Mouse (Mus musculus) left cerebral cortex, postnatal 36 days (tissue): ENCODE results near the gene Nme2. TPM values are rescaled to one million over a fixed set of nuclear protein-coding genes. Genes with fewer than 3 reads are reported as not detected.

Experiments used
- DNase-seq, 2 experiments: peaks; one replicate each; pipeline ENCODE4 v3.0.0; 2021 to 2022; ENCODE audit warnings: low spot score in 2 of 2, mixed read lengths in 1 of 2
- intact Hi-C: fragments of 180-260 bp; cut with DNase I; formaldehyde crosslinking; loops from one replicate; pipeline ENCODE4 v1.15.1; 2025
- total RNA-seq, 2 experiments: library from RNA; stranded (reverse); gene quantifications; 2 replicates each; pipeline ENCODE4 v1.2.3; 2021

Gene Nme2
- total RNA-seq, 2 experiments from 2014 or later = 75.3 to 88.9 TPM

GRCm38 (mm10) chr11:93907839-93908238, 48.2 kb downstream of the Nme2 start:
- intact Hi-C loops = no loop called here
- DNase-seq = no peak

GRCm38 (mm10) chr11:93906834-93907233, 49.2 kb downstream of the Nme2 start:
- DNase-seq = no peak

More at GRCm38 (mm10) chr11:93906834-93907233, 49.2 kb downstream of the Nme2 start:
- intact Hi-C loops = no loop called here

Other genes with a start within 250 kb of the Nme2 start
- gene Utp18, start 70.5 kb downstream of the Nme2 start, total RNA-seq = 10 to 100 TPM; 23.5 to 24.1 TPM
- 10 to 100 TPM; 31.9 to 40.4 TPM for gene Mbtd1, start 70.4 kb downstream of the Nme2 start, total RNA-seq
- 100 to 1,000 TPM in 1 of 2 experiments, 10 to 100 TPM in 1; 82.1 to 108 TPM for gene Gm20390, start 12.0 kb upstream of the Nme2 start, total RNA-seq
- 100 to 1,000 TPM; 109 to 116 TPM for gene Nme1, start 12.3 kb upstream of the Nme2 start, total RNA-seq
- gene Spag9, start 39.8 kb upstream of the Nme2 start, total RNA-seq = 100 to 1,000 TPM; 271 to 278 TPM